ENCODE assay signal across 15 mouse cellular contexts in genomic region chr14:59114281-59114680, GRCm38 (mm10). TPM values are rescaled to one million over a fixed set of nuclear protein-coding genes. Genes with fewer than 3 reads are reported as not detected.
DNase-seq lines count a peak whose midpoint lies in the region; TF ChIP-seq lines count a peak whose summit lies in the region.
"Had no signal": no experiment of that assay in that cellular context is flagged by ENCODE, and none has a peak within 500 bp of the region (broad histone marks: within the 10 kb centered on the region; RNA-seq: fewer than 3 reads in every experiment).

No protein-coding gene starts in this region.

- no peaks in the 10 kb centered on the region for H3K27me3 ChIP-seq in cerebellum, adult 2 months (ENCODE audit: control insufficient read depth, insufficient read depth, low read length)
- no peaks in the 10 kb centered on the region; a peak in 1 of 4 replicates for H3K27me3 ChIP-seq in MEL (ENCODE audit: control insufficient read depth in 1 of 2, insufficient read depth in 2 of 2, low read length in 2 of 2)
- H3K27me3 ChIP-seq in thymus, adult 2 months (ENCODE audit: control insufficient read depth, insufficient read depth, low read length), result no peaks in the 10 kb centered on the region

- H3K79me2 ChIP-seq in MEL (ENCODE audit: control insufficient read depth, insufficient read depth, low read length, poor library complexity), result no peaks in the 10 kb centered on the region

- TF ChIP-seq EP300 in MEL (IDR thresholded peaks at IDR 0.05; ENCODE audit: low read depth in 1 of 2, low read length in 2 of 2), result no peak

- no peak overlapping the region for H3K27ac ChIP-seq in cerebellum, adult 2 months (ENCODE audit: insufficient read depth, low read length)
- H3K27ac ChIP-seq in layer of hippocampus, adult 2 months, result no peak overlapping the region
- no peak overlapping the region for H3K27ac ChIP-seq in MEL (ENCODE audit: control insufficient read depth, low read depth, low read length)
- no peak overlapping the region for H3K27ac ChIP-seq in thymus, adult 2 months (ENCODE audit: control insufficient read depth, insufficient read depth, low read length)

- no peaks in the 10 kb centered on the region for H3K36me3 ChIP-seq in MEL (ENCODE audit: control insufficient read depth in 1 of 2, insufficient read depth in 2 of 2, low read length in 2 of 2)
- H3K36me3 ChIP-seq in thymus, adult 2 months (ENCODE audit: control insufficient read depth, insufficient read depth, low read length), result no peaks in the 10 kb centered on the region

- H3K4me1 ChIP-seq in cerebellum, adult 2 months (ENCODE audit: control insufficient read depth, insufficient read depth, low read length), result no peaks in the 10 kb centered on the region
- H3K4me1 ChIP-seq in MEL (ENCODE audit: control insufficient read depth in 1 of 2, insufficient read depth in 2 of 2, low read length in 2 of 2), result no peaks in the 10 kb centered on the region
- no peaks in the 10 kb centered on the region for H3K4me1 ChIP-seq in thymus, adult 2 months (replicated peaks; ENCODE audit: control insufficient read depth, insufficient read depth, low read length)

- no peak overlapping the region for H3K9ac ChIP-seq in MEL (ENCODE audit: control insufficient read depth, low read depth, low read length, poor library complexity, severe bottlenecking)

- peak; percentile 81 for TF ChIP-seq RAD21 in MEL (IDR thresholded peaks at IDR 0.05; ENCODE audit: low read depth, low read length)

- WGBS in cerebellum, adult 2 months, result 0% methylated on average over 2 of the region's 2 CpGs
- WGBS in thymus, adult 2 months, result 12% methylated on average over 2 of the region's 2 CpGs

- TF ChIP-seq CTCF in cerebellum, adult 2 months (IDR thresholded peaks at IDR 0.05; ENCODE audit: borderline replicate concordance, insufficient read depth, low read depth, low read length), result peak; percentile 26; the same call in 1 of the 2 replicates
- TF ChIP-seq CTCF in layer of hippocampus, adult 2 months (conservative IDR thresholded peaks at IDR 0.05), result peak; percentile 81
- TF ChIP-seq CTCF in MEL (IDR thresholded peaks at IDR 0.05 in 2 of 3, conservative IDR thresholded peaks at IDR 0.05 in 1 of 3; ENCODE audit: control insufficient read depth in 1 of 3, insufficient read depth in 1 of 3, low read depth in 2 of 3, low read length in 3 of 3, poor library complexity in 1 of 3, severe bottlenecking in 1 of 3), result peak in 2 of 3 experiments; percentile 29 to 53; a peak in 3 of 6 replicates
- no peak for TF ChIP-seq CTCF in thymus, adult 2 months (IDR thresholded peaks at IDR 0.05; ENCODE audit: borderline replicate concordance, control insufficient read depth, extremely low read depth, insufficient read depth, low read length, poor library complexity)

- DNase-seq in cerebellum, adult 2 months, result peak in 1 of 2 experiments; percentile 3
- no peak for DNase-seq in cerebellum, postnatal 4 days (ENCODE audit: low spot score in 2 of 2)
- no peak for DNase-seq in layer of hippocampus, adult 2 months (ENCODE audit: low spot score in 2 of 2)
- DNase-seq in layer of hippocampus, postnatal 25 days (ENCODE audit: extremely low spot score in 1 of 2, low spot score in 1 of 2), result no peak
- peak; percentile 38 for DNase-seq in MEL (ENCODE audit: low read depth, low spot score)
- peak; percentile 31 for DNase-seq in hindlimb bud, embryonic 11.5 days (ENCODE audit: extremely low spot score, low read depth, low spot score)
- no peak for DNase-seq in thymus, adult 2 months
- no peak for DNase-seq in frontal cortex, postnatal 25 days (ENCODE audit: low spot score in 2 of 2)
- DNase-seq: B cell, adult 2 months; lung, postnatal 14 days had no signal

- no peaks in the 10 kb centered on the region for H3K9me3 ChIP-seq in MEL (replicated peaks; ENCODE audit: insufficient read depth, low read length)

- no peak for TF ChIP-seq POLR2A in cerebellum, adult 2 months (IDR thresholded peaks at IDR 0.05; ENCODE audit: borderline replicate concordance, insufficient read depth, low read length)
- no peak for TF ChIP-seq POLR2A in MEL (IDR thresholded peaks at IDR 0.05; ENCODE audit: control insufficient read depth in 1 of 2, insufficient read depth in 1 of 2, low read depth in 1 of 2, low read length in 2 of 2, poor library complexity in 1 of 2)
- no peak for TF ChIP-seq POLR2A in thymus, adult 2 months (IDR thresholded peaks at IDR 0.05; ENCODE audit: control insufficient read depth, extremely low read depth, insufficient read depth, low read length, poor library complexity)

- no peak overlapping the region for H3K4me3 ChIP-seq in cerebellum, adult 2 months (replicated peaks; ENCODE audit: insufficient read depth, low read depth, low read length)
- no peak overlapping the region for H3K4me3 ChIP-seq in layer of hippocampus, adult 2 months
- no peak overlapping the region for H3K4me3 ChIP-seq in MEL (ENCODE audit: control insufficient read depth in 1 of 2, insufficient read depth in 1 of 2, low read depth in 2 of 2, low read length in 2 of 2)
- no peak overlapping the region for H3K4me3 ChIP-seq in thymus, adult 2 months (ENCODE audit: control insufficient read depth, insufficient read depth, low read length)

TF ChIP-seq in MEL, 35 proteins besides CTCF, POLR2A, EP300 and RAD21:
- TF ChIP-seq USF1 (IDR thresholded peaks at IDR 0.05; ENCODE audit: low read depth, low read length), result no peak
- TF ChIP-seq MAFK (IDR thresholded peaks at IDR 0.05; ENCODE audit: borderline replicate concordance, low read depth, low read length), result no peak
- no peak for TF ChIP-seq TAL1 (IDR thresholded peaks at IDR 0.05; ENCODE audit: low read length)
- TF ChIP-seq ZNF384 (IDR thresholded peaks at IDR 0.05; ENCODE audit: low read depth, low read length), result peak; percentile 95
- TF ChIP-seq MAZ (IDR thresholded peaks at IDR 0.05; ENCODE audit: low read depth, low read length), result no peak
- TF ChIP-seq UBTF (IDR thresholded peaks at IDR 0.05; ENCODE audit: borderline replicate concordance, insufficient read depth, low read depth, low read length), result no peak
- peak; percentile 52 for TF ChIP-seq SMC3 (IDR thresholded peaks at IDR 0.05; ENCODE audit: low read depth, low read length)
- TF ChIP-seq ZC3H11A (IDR thresholded peaks at IDR 0.05; ENCODE audit: low read depth, low read length), result peak; percentile 41
- TF ChIP-seq TCF12 (IDR thresholded peaks at IDR 0.05; ENCODE audit: low read depth, low read length), result no peak

RNA-seq across cellular contexts. Expression of gene 1700129C05Rik, which starts 28.4 kb away (rescaled TPM):
- not detected in 2 replicates for polyA plus RNA-seq in cerebellum, adult 2 months (2012; rRNA removed)
- not detected for total RNA-seq in layer of hippocampus, adult 2 months (2021)
- not detected for total RNA-seq in layer of hippocampus, postnatal 25 days (2021)
- not detected in 2 replicates for total RNA-seq in MEL (2012; rRNA removed)
- not detected for polyA plus RNA-seq in MEL (2012; ENCODE audit: insufficient read depth in 1 of 2, insufficient read length in 2 of 2, low read depth in 1 of 2, low replicate concordance in 2 of 2, missing spikeins in 1 of 2)
- not detected in 2 replicates for polyA plus RNA-seq in thymus, adult 2 months (2012; rRNA removed)
- total RNA-seq: adrenal gland, adult 18-20 months; left cerebral cortex, adult 18-20 months had no signal
- polyA plus RNA-seq: cortical plate, adult 2 months; intestine, embryonic 14.5 days; stomach, embryonic 14.5 days had no signal

Comparison
In these comparisons a context has a peak if more than half of its experiments do, and no peak if none do; other contexts are left out.
1. DNase-seq: peak in MEL (single experiment) and hindlimb bud, embryonic 11.5 days (single experiment); none in cerebellum, postnatal 4 days (0 of 2), layer of hippocampus, adult 2 months (0 of 2), layer of hippocampus, postnatal 25 days (0 of 2), thymus, adult 2 months (single experiment) and frontal cortex, postnatal 25 days (0 of 2).